8 mouse cellular contexts compared by ENCODE assay signal in genomic region chr6:85911587-85911986, GRCm38 (mm10). TPM values are rescaled to one million over a fixed set of nuclear protein-coding genes. Genes with fewer than 3 reads are reported as not detected.
DNase-seq lines count a peak whose midpoint lies in the region; ATAC-seq lines count a peak whose summit lies in the region.

Tprkb (plus strand) TSS chr6:85911865.

- H3K27ac ChIP-seq in forebrain, embryonic 15.5 days (replicated peaks): no peak within 1 kb of the TSS
- no peak within 1 kb of the TSS for H3K27ac ChIP-seq in hindbrain, embryonic 13.5 days

- no peak within 1 kb of the TSS for H3K4me3 ChIP-seq in forebrain, embryonic 15.5 days
- no peak within 1 kb of the TSS for H3K4me3 ChIP-seq in hindbrain, embryonic 13.5 days

- DNase-seq in 416B (ENCODE audit: low read depth) (peak; percentile 29), NIH3T3 (ENCODE audit: low read depth) (peak; percentile 12), MN1 (ENCODE audit: low spot score) (no peak)
- DNase-seq in left cerebral cortex, postnatal 4 days: no peak
- DNase-seq in right cerebral cortex, adult 2 months (ENCODE audit: low spot score in 2 of 2): no peak

- ATAC-seq in forebrain, embryonic 15.5 days (replicated peaks): no peak
- ATAC-seq in hindbrain, embryonic 13.5 days (ENCODE audit: low FRiP score): no peak
- no peak for ATAC-seq in monocyte, adult 5-6 weeks (replicated peaks; ENCODE audit: insufficient number of reproducible peaks, low FRiP score, low TSS enrichment, poor library complexity, severe bottlenecking)

- no peak within 1 kb of the TSS for H3K9ac ChIP-seq in forebrain, embryonic 15.5 days (replicated peaks)
- no peak within 1 kb of the TSS for H3K9ac ChIP-seq in hindbrain, embryonic 13.5 days

- H3K36me3 ChIP-seq in forebrain, embryonic 15.5 days: no peaks in the 10 kb centered on the region
- peaks cover 2% of the 10 kb centered on the region; the same call in 1 of the 2 replicates for H3K36me3 ChIP-seq in hindbrain, embryonic 13.5 days

- peaks cover 16% of the 10 kb centered on the region for H3K4me1 ChIP-seq in forebrain, embryonic 15.5 days
- H3K4me1 ChIP-seq in hindbrain, embryonic 13.5 days (replicated peaks): peaks cover 18% of the 10 kb centered on the region

- H3K27me3 ChIP-seq in forebrain, embryonic 15.5 days: no peaks in the 10 kb centered on the region
- H3K27me3 ChIP-seq in hindbrain, embryonic 13.5 days: no peaks in the 10 kb centered on the region

- no peaks in the 10 kb centered on the region for H3K9me3 ChIP-seq in forebrain, embryonic 15.5 days
- H3K9me3 ChIP-seq in hindbrain, embryonic 13.5 days: no peaks in the 10 kb centered on the region

- no peak within 1 kb of the TSS for H3K4me2 ChIP-seq in forebrain, embryonic 15.5 days (replicated peaks)
- no peak within 1 kb of the TSS for H3K4me2 ChIP-seq in hindbrain, embryonic 13.5 days

- 87% methylated on average over 3 of the region's 3 CpGs for WGBS in forebrain, embryonic 15.5 days
- 92% methylated on average over 3 of the region's 3 CpGs for WGBS in hindbrain, embryonic 13.5 days

- intact Hi-C loops in left cerebral cortex, postnatal 4 days (cut with DNase I): no loop called here

RNA-seq across cellular contexts. Expression of gene Tprkb, which starts in this region (rescaled TPM):
- polyA plus RNA-seq in forebrain, embryonic 15.5 days (2015; fragmentation: Nextera tagmentation; extraction: Ambion mirVana): 48.6 and 49.1 TPM in 2 replicates
- polyA plus RNA-seq in hindbrain, embryonic 13.5 days (2015; fragmentation: Nextera tagmentation; extraction: Ambion mirVana): 50.0 and 55.5 TPM in 2 replicates
- 10 to 100 TPM; 44.3 to 49.1 TPM for total RNA-seq in left cerebral cortex, postnatal 4 days (2021)
- total RNA-seq in monocyte, adult 5-6 weeks (2017): 14.0 to 25.4 TPM (median 23.2 TPM) in 3 replicates

Comparison
In these comparisons a context has a peak if more than half of its experiments do, and no peak if none do; other contexts are left out.
1. DNase-seq: peak in 416B (single experiment) and NIH3T3 (single experiment); none in left cerebral cortex, postnatal 4 days (single experiment), MN1 (single experiment) and right cerebral cortex, adult 2 months (0 of 2).